Mouse (Mus musculus): ENCODE data around the gene Cpsf7.
A peak's percentile ranks its signal among the peaks of the same experiment; 100 is the strongest.
"Not testable (repeated sequence)": the region's sequence is repeated elsewhere in the genome, so short reads cannot be mapped to it uniquely, and the experiment has no call there.

The Cpsf7 gene

DNA sequence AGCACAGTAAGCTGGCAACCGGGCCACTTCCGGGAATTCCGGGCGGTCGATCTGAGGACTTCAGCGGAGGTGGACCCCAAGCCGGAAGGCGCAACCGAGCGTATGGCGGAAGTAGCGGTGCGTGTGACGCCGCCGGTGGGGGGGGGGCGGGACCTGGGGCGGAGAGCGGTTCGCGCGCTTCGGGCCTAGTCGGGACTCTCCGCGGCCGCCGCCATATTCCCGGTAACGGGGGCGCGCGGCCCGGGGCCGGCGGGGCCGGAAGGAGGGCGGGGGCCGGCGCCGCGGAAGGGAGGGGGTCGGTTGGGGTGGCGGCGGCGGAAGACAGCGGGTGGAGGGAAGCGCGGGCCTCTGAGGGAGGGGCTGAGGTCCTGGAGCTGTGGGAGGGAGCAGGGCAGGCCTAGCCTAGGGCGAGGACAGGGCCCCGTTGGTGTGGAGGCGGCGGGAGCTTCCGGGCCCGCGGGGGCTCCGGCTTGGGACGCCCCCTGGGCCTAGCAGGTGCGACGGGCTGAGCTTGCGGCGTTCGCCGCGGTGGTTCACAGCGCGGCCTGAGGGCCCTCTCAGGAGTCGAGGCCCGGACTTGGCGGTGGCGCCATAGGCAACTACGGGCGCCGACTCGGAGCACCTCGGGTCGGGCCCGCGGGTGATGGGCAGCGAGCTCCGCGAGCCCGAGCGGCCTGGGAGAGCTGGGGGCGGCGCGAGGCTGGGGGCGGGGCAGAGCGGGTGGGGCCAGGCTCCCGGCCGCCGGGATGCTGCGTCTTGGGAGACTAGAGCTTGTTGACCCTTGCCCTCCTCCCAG lies at the start of gene Cpsf7:
TSS of gene Cpsf7 (plus strand) at position 161 of the 796 bp plus-strand sequence.
- DNase-seq (ENCODE audit: low spot score): peak; percentile 87

- no peak for DNase-seq (ENCODE audit: low spot score)
Measured at GRCm38 (mm10) chr19:10479541-10479940, 45.5 kb upstream of the Cpsf7 start.

DNA sequence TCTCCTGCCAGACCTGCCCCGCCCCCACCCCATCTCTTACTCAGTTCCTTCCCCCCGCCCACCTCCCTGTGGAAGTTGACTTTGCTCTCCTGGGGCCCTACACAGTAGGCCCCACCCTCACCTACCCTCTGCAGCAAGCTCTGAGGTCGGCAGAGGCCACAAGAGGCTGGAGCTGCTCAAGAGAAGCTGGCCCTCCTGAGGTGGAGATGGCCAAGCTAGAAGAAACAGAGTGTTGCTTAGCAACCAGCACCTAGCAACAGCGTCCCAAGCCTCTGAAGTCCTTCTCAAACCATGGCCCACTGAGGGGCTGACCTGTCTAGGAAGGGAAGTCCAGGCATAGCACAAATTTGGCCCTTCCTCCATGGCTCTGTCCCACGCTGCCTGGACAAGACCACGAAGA lies 42.4 kb upstream of the Cpsf7 start, which contains the start of gene Ppp1r32:
TSS of gene Ppp1r32 (minus strand) at position 226 of the 400 bp plus-strand sequence.
- no peak for DNase-seq (ENCODE audit: low spot score)

- DNase-seq (ENCODE audit: low spot score): peak; percentile 28
Measured at GRCm38 (mm10) chr19:10486264-10486738, 38.8 kb upstream of the Cpsf7 start.

DNA sequence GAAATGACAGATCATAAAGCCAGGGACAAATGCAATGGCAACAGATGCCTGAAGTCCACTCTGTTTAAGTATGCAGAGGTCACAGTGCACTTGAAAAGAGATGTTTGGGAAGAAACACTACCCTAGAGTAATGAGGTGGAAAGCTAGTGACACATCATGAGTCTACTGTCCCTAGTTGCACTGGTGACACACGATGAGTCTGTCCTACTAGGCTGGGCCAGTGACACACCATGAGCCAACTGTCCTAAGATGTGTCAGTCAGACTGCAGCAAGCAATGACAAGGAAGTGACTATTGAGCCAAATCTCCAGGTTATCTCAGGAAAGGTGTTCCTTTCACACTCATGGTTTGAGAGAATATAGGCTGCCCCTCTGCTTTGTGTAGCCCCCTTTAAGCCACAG lies 29.4 kb upstream of the Cpsf7 start:
- DNase-seq (ENCODE audit: low spot score): no peak

DNA sequence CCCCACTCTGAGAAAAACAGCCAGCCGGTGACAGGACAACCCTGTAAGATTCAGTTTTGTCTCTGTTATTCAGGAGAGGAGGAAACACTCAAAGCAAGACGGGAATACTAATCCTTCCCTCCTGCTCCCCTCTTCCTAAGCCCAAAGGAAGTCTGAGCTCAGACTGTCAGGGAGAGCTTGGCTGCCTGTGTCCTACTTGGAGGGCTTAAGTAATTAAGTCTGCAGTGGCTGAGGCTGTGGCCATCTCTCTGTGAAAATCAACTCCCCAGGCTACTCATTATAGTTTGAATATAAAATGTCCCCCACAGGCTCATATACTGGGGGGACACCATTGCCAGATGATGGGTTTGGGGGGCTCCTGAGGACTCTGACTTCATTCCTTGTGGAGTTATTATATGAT lies 28.1 kb upstream of the Cpsf7 start:
- DNase-seq (ENCODE audit: low spot score): no peak

GRCm38 (mm10) chr19:10497512-10498160 lies 27.4 kb upstream of the Cpsf7 start:
- no peak for DNase-seq (ENCODE audit: low spot score)

- no peak for DNase-seq (ENCODE audit: low spot score)
Measured at GRCm38 (mm10) chr19:10500581-10500980, 24.5 kb upstream of the Cpsf7 start.

- peak; percentile 43 for DNase-seq (ENCODE audit: low spot score)
Measured at GRCm38 (mm10) chr19:10502571-10502970, 22.5 kb upstream of the Cpsf7 start.

- DNase-seq (ENCODE audit: low spot score): no peak
Measured at GRCm38 (mm10) chr19:10510759-10511330, 14.2 kb upstream of the Cpsf7 start.

DNA sequence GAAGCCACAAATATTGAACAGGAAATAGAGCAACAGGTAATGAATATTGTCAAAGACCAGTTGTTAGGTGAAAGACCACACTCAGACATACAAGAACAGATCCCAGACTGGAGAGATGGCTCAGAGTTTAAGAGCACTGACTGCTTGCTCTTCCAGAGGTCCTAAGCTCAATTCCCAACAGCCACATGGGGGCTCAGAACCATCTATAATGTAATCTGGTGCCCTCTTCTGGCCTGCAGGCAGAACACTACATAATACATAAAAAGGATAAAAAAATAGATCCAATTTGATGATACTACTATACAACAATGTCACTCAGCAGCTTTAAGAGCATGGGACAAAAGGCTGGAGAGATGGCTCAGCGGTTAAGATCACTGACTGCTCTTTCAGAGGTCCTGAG lies 4.7 kb upstream of the Cpsf7 start:
- DNase-seq (ENCODE audit: low spot score): peak; percentile 27

- DNase-seq (ENCODE audit: low spot score): no peak
Measured at GRCm38 (mm10) chr19:10521926-10522325, 3.1 kb upstream of the Cpsf7 start.

- DNase-seq (ENCODE audit: low spot score): no peak
Measured at GRCm38 (mm10) chr19:10523483-10524080, 1.5 kb upstream of the Cpsf7 start.

DNA sequence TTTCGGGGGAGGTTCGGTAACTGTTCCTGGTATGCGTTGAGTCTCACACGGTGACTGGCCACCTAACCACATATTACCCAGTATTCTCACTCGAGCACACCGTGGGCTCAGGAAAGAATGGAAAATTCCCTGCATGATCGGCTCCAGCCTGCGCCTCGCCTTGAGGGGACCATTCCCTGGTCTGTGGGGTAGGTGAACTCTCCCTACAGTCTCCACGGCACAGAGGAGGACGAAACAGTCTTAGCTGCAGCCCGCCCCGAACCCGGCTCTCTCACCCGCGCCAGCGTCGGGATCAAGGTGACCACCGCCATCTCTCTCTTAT lies 321 bp upstream of the Cpsf7 start:
- DNase-seq (ENCODE audit: low spot score): no peak

DNA sequence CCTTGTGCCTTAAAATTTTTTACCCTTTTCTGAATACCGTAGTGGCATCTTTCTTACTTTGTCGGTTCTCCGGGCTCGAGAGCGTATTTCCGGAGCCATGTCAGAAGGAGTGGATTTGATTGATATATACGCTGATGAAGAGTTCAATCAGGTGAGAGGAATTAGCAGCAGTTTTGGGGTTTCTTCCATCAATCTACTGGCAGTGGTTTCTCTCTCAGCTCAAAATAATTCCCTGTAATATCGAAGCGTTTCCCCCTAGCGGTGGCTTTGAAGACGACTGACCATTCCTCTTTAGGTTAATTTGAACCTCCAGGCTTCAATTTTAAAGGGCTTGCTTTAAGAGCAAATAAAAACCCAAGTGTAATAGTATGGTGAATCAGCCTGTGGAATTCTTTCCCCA lies 844 bp downstream of the Cpsf7 start, which contains the start of gene Sdhaf2:
TSS of gene Sdhaf2 (minus strand) at position 233 of the 400 bp plus-strand sequence.
- DNase-seq (ENCODE audit: low spot score): peak; percentile 45

DNA sequence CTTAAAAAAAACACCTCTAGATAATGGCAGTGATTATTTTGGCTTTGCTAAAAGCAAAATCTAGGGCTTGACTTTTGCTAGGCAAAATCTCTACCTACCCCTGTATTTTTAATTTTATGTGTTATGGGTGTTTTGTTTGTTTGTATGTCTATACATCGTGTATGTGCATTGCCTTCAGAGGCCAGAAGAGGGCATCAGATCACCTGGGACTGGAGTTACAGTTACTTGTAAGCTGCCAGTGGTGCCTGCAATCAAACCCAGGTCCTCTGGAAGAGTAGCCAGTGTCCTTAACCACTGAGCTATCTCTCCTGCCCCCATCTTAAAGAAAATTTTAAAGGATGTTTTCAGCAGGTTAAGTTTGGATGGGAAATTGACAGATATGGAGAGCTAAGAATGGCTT lies 5.0 kb downstream of the Cpsf7 start:
- DNase-seq (ENCODE audit: low spot score): peak; percentile 17

DNA sequence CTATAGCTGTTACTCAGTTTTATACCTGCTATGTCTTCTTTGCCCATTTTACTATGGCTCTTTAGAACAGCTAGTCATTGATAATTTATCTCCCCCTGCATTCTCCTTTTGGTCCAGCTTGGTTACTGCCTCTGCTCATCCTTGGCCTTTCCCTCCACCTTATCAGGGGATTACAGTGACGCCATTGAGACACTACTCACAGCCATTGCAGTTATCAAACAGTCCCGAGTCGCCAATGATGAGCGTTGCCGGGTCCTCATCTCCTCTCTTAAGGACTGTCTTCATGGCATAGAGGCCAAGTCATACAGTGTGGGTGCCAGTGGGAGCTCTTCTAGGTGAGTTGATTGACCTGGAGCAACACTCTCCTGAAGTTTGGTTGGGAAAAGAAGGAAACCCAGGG lies 14.4 kb downstream of the Cpsf7 start:
- DNase-seq (ENCODE audit: low spot score): no peak

- DNase-seq (ENCODE audit: low spot score): peak; percentile 86
Measured at GRCm38 (mm10) chr19:10555624-10556510, 30.8 kb downstream of the Cpsf7 start, which contains the start of gene Tmem216. Tmem216 (minus strand) TSS chr19:10556238.

DNA sequence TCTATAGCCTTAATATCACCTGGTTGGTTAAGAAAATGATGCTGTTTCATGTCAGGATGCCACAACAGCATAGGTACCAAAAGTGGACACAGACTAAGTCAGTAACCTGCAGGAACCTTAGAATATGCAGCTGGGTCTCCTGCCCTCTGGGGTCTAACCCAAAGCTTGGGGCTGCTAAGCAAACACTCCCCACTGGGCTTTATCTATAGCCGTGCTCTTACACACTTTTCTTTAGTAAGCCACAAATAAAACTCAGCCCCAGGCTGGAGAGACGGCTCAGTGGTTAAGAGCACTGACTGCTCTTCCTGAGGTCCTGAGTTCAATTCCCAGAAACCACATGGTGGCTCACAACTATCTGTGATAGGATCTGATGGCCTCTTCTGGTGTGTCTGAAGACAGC lies 31.9 kb downstream of the Cpsf7 start:
- DNase-seq (ENCODE audit: low spot score): no peak

DNA sequence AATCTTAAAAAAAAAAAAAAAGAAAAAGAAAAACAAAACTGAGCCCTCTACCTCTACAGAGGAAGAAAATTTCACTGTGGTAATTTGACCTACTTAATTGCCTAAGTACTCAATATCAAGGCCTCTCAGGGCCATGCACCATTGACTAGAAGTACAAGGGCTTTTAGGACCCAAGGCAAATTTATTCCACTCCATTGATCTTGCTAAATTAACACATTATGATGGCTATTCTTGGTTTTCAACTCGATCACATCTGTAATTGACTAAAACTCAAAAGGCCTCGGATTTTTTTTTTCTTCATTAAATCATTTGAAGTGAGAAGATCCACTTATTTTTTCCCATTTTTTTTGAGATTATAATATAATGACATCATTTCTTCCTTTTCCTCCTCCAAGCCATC lies 32.4 kb downstream of the Cpsf7 start:
- no peak for DNase-seq (ENCODE audit: low spot score)

DNA sequence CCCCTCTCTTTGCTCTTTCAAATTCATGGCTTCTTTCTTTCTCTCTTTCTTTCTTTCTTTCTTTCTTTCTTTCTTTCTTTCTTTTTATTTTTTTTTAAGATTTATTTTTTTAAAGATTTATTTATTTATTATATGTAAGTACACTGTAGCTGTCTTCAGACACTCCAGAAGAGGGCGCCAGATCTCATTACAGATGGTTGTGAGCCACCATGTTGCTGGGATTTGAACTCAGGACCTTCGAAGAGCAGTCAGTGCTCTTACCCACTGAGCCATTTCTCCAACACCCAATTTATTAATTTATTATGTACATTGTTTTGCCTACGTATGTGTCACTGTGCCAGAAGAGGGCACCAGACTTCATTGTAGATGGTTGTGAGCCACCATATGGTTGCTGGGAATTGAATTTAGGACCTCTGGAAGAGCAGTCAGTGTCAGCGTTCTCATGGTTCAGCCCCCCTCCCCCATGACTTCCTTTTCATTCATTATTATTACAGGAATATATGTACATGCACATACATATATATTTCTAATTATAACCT lies 32.8 kb downstream of the Cpsf7 start:
- DNase-seq (ENCODE audit: low spot score): not testable (repeated sequence)

Measured in T-cell, adult 2 months (primary cell).